Mouse (Mus musculus) kidney, embryonic 14.5 days (tissue): ENCODE results near the gene Msln. TPM values are rescaled to one million over a fixed set of nuclear protein-coding genes. Genes with fewer than 3 reads are reported as not detected.
A peak's percentile ranks its signal among the peaks of the same experiment; 100 is the strongest.

ENCODE experiments used
- ATAC-seq: fragments of 200-750 bp; cut with Nextera tagmentation; 2 replicates; pipeline ENCODE4 v1.8.0; 2017; ENCODE audit warnings: moderate number of reproducible peaks, mild to moderate bottlenecking, moderate TSS enrichment, moderate library complexity; ENCODE audit not compliant: low FRiP score, low TSS enrichment
- H3K27ac ChIP-seq: fragments of 300-500 bp; sonication (generic); 2 replicates; pipeline ENCODE4 v1.5.1; 2014; ENCODE audit warnings: low read depth, mild to moderate bottlenecking, low read length, moderate library complexity, mixed read lengths
- H3K27me3 ChIP-seq: fragments of 300-500 bp; sonication (generic); 2 replicates; pipeline ENCODE4 v1.6.1; 2014; ENCODE audit warnings: mild to moderate bottlenecking, low read length; ENCODE audit not compliant: control insufficient read depth, insufficient read depth
- H3K36me3 ChIP-seq: fragments of 300-500 bp; sonication (generic); 2 replicates; pipeline ENCODE4 v1.6.1; 2014; ENCODE audit warnings: low read length, mixed read lengths; ENCODE audit not compliant: control insufficient read depth, insufficient read depth
- H3K4me1 ChIP-seq: fragments of 300-500 bp; sonication (generic); 2 replicates; pipeline ENCODE4 v1.6.1; 2014; ENCODE audit warnings: low read length, mixed read lengths; ENCODE audit not compliant: control insufficient read depth, insufficient read depth
- H3K4me2 ChIP-seq: fragments of 300-500 bp; sonication (generic); replicated peaks from 2 replicates; pipeline ENCODE4 v1.6.1; 2014; ENCODE audit warnings: low read depth, mild to moderate bottlenecking, low read length
- H3K4me3 ChIP-seq: fragments of 300-500 bp; sonication (generic); 2 replicates; pipeline ENCODE4 v1.5.1; 2014; ENCODE audit warnings: mild to moderate bottlenecking, low read length
- H3K9ac ChIP-seq: fragments of 300-500 bp; sonication (generic); 2 replicates; pipeline ENCODE4 v1.6.1; 2014; ENCODE audit warnings: low read depth, mild to moderate bottlenecking, low read length, moderate library complexity
- H3K9me3 ChIP-seq: fragments of 300-500 bp; sonication (generic); 2 replicates; pipeline ENCODE4 v1.6.1; 2016; ENCODE audit warnings: low read length; ENCODE audit not compliant: control insufficient read depth
- WGBS: fragments of 180-500 bp; shearing (Covaris S2); extraction: QIAGEN DNeasy Blood & Tissue Kit; methylation state at CpG from one replicate; pipeline ENCODE4 v1.1.7; 2014; 5-methylcytosine and 5-hydroxymethylcytosine counted together
- polyA plus RNA-seq: library from polyadenylated mRNA; unstranded; fragments of >200 nt; fragmentation: Nextera tagmentation; extraction: Ambion mirVana; gene quantifications from 2 replicates; pipeline ENCODE4 v1.2.1, GENCODE M21; 2014

Gene Msln
- polyA plus RNA-seq, 1 experiment from 2014 or later, result 3.3 TPM

DNA sequence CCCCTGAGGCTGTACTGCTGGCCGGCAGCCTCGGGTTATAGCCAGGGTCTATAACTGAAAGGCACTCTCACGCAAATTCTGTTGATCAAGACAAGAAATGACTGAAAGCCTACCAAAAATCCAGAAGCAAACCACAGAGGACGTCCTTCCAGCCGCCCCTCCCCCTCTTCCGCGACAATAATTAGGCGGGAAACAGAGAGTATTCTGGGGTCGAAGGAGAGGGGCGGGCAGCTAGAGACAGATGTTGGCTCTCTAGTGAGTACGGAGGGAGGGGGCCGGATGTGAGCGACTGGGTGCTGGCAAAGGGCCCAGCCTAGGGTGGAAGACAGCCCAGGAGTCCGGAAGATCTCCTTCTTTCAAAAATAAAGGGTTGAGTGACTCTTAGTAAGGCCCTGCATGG, 38.4 kb upstream of the Msln start, which contains the start of gene Fam173a:
TSS of gene Fam173a (minus strand) at position 287 of the 400 bp plus-strand sequence.
- peaks cover 50% of the 10 kb centered on the region for H3K4me1 ChIP-seq

DNA sequence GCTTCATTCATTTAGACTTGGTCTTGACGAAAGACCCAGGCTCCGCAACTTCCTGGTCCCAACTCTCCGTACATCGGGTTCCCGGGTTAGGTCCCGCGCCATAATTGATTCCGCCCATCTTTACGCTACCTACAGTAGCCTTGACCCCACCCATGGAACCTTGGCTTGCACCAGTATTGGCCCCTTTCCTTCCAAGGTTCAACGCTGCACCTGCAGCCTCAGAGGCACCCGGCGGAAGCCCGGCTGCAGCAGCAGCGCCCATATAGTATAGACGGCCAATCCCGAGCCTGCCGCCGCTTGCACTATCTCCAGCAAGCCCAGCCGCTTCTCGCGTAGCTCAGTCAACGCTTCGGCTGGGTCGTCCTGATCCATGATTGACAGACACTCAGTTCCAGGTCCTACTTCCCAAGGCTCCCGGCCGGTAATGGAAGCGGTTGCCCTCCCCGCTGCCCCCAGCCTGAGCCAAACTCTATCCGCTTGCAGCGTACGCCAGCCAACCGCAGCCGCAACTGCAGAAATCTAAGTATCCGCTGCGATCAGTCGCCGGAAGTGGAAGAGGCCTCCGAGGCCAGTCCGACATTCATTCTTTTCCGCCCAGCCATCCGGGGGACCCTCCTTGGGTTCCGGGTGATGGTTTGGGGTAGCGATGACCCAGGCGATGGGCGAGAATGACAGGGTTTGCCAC, 37.8 kb upstream of the Msln start:
- WGBS, result under 1% methylated on average over 45 of the region's 45 CpGs
- H3K4me1 ChIP-seq, result peaks cover 50% of the 10 kb centered on the region
- H3K27ac ChIP-seq, result peak overlapping the region; percentile 99
- peak; percentile 28 for ATAC-seq
- peaks cover 23% of the 10 kb centered on the region for H3K36me3 ChIP-seq
- H3K9ac ChIP-seq, result peak overlapping the region; percentile 82
- H3K27me3 ChIP-seq, result no peaks in the 10 kb centered on the region
- H3K4me3 ChIP-seq, result peak overlapping the region; percentile 89
- H3K9me3 ChIP-seq, result no peaks in the 10 kb centered on the region
- peak overlapping the region; percentile 92 for H3K4me2 ChIP-seq

More for the DNA sequence above, 38.4 kb upstream of the Msln start, which contains the start of gene Fam173a:
- Histone ChIP-seq H3K36me3 (peaks cover 21% of the 10 kb centered on the region), H3K4me2 (peak within 1 kb of the TSS; percentile 92), H3K27ac (peak within 1 kb of the TSS; percentile 99), H3K9me3 (no peaks in the 10 kb centered on the region), H3K9ac (peak within 1 kb of the TSS; percentile 82), H3K27me3 (no peaks in the 10 kb centered on the region), H3K4me3 (peak within 1 kb of the TSS; percentile 89)
- ATAC-seq, result peak; percentile 63
- WGBS, result under 1% methylated on average over 14 of the region's 14 CpGs

DNA sequence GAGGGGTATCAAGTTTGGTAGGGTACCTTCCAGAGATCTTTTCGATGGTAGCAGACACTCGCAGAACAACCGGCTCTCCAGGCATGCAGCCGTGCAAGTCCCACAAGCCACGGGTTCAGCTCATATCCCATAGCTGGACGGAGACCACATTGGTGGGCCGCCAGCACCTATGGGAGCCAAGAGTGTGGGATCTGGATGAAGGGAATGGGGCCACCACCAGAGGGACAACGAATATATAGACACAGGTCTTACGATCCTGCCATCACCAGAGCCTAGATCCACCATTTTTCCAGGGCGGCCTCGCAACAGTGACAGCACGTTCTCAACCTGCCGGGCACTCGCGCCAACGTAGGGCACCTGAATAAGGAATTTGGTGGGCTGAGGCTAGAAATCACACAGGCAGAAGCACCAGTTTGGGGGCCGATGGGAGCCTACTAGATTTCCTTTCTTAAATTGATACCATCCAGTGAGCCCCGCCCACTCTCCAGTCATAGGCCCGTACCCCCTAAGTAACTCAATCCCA, 37.2 kb upstream of the Msln start:
- Histone ChIP-seq H3K4me2 (peak overlapping the region; percentile 92), H3K36me3 (peaks cover 23% of the 10 kb centered on the region), H3K4me3 (peak overlapping the region; percentile 89), H3K4me1 (peaks cover 49% of the 10 kb centered on the region), H3K27ac (peak overlapping the region; percentile 99; the same call in 1 of the 2 replicates), H3K27me3 (no peaks in the 10 kb centered on the region), H3K9ac (peak overlapping the region; percentile 82), H3K9me3 (no peaks in the 10 kb centered on the region)
- ATAC-seq, result peak; percentile 26; the same call in 1 of the 2 replicates
- 30% methylated on average over 19 of the region's 19 CpGs for WGBS

DNA sequence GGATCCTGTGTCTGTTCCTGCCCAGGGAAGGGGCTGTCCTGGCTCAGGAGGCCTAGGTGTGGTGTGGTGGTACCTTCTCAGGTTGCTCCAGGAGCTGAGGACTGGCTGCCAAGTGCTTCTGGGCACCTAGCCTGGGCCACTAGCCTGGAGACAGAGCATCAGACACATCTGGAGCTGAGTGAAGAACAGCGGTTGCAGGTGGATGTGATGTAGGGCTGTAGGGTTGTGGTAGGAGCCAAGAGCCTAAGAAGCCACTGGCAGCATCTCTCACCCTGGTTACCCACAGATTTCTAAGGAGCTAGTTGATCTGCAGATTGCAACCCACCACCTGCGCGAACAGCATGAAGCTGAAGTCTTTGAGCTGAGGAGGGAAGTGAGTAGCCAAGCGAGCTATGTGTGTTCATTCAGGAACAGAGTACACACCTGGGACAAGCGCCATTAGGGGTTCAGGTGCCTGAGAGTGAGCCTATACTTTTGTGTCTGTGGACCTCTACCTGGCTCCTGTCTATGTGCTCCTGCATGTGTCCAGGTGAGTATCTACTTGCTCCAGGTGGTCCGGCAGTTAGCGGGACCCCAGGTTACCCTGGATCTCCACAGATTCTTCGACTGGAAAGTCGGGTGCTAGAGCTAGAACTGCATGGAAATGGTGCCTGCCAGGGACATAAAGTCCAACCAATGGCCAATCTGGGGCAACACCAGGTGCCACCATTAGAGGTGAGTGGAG, 32.8 kb upstream of the Msln start:
- 92% methylated on average over 9 of the region's 9 CpGs for WGBS
- H3K9ac ChIP-seq, result no peak overlapping the region
- H3K36me3 ChIP-seq, result peaks cover 39% of the 10 kb centered on the region

DNA sequence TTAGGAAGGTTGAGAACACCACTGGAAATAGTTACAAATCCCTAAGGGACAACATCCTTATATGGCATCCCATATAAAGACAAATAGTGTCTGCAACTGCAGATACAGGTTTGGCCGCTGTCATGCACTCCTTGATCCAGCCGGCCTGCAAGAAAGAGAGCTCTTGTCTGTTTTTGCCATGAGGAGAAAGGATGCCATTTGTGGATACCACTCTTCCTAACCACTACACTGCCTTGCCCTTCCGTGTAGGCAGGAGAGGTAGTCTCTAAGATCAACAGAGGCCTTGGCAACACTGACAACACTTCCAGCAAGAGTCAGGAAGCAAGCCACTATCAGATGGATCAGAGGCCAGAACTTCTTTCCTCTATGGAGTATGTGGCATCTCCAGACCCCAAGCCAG, 32.1 kb upstream of the Msln start, which contains the start of gene Ccdc78:
TSS of gene Ccdc78 (plus strand) at position 301 of the 400 bp plus-strand sequence.
- H3K4me1 ChIP-seq, result peaks cover 19% of the 10 kb centered on the region
- WGBS, result 90% methylated on average over 3 of the region's 3 CpGs
- peak within 1 kb of the TSS; percentile 65; the same call in 1 of the 2 replicates for H3K9ac ChIP-seq
- ATAC-seq, result no peak
- H3K4me2 ChIP-seq, result peak within 1 kb of the TSS; percentile 57
- H3K36me3 ChIP-seq, result peaks cover 45% of the 10 kb centered on the region
- H3K4me3 ChIP-seq, result peak within 1 kb of the TSS; percentile 58
- H3K9me3 ChIP-seq, result no peaks in the 10 kb centered on the region
- H3K27ac ChIP-seq, result peak within 1 kb of the TSS; percentile 65; the same call in 1 of the 2 replicates
- H3K27me3 ChIP-seq, result no peaks in the 10 kb centered on the region

More for the DNA sequence above, 32.8 kb upstream of the Msln start:
- Histone ChIP-seq H3K9me3 (no peaks in the 10 kb centered on the region), H3K27ac (no peak overlapping the region), H3K4me3 (no peak overlapping the region), H3K4me2 (no peak overlapping the region), H3K4me1 (peaks cover 22% of the 10 kb centered on the region), H3K27me3 (no peaks in the 10 kb centered on the region)
- ATAC-seq, result no peak

DNA sequence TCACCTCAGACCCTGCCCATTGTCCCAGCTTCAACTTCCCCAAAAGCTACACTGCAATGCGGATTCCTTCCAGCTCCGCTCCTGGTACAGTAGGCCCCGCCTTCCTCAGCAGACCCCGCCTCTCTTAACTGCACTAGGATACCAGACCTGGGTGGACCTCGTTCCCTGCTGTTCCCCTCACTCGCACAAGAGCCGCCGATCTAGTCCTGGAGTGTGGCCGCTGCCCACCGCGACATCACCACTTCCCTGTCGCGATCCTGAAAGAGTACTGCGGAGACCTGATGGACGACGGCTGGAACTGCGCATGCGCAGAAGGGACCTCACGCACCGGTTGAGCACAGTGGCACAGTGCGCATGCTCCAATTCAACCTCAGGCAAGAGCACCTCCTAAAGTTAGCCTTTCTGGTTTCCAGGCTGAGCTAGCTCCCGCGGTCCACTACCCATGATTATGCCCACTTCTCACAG, 31.1 kb upstream of the Msln start, which contains the start of gene Haghl:
TSS of gene Haghl (minus strand) at position 393 of the 465 bp plus-strand sequence.
- H3K27me3 ChIP-seq, result no peaks in the 10 kb centered on the region
- under 1% methylated on average over 23 of the region's 23 CpGs for WGBS
- H3K4me2 ChIP-seq, result peak within 1 kb of the TSS; percentile 57
- H3K4me1 ChIP-seq, result peaks cover 12% of the 10 kb centered on the region
- peak within 1 kb of the TSS; percentile 58 for H3K4me3 ChIP-seq
- peak within 1 kb of the TSS; percentile 65 for H3K9ac ChIP-seq
- peak; percentile 89 for ATAC-seq
- H3K9me3 ChIP-seq, result no peaks in the 10 kb centered on the region
- peak within 1 kb of the TSS; percentile 65; the same call in 1 of the 2 replicates for H3K27ac ChIP-seq
- H3K36me3 ChIP-seq, result peaks cover 52% of the 10 kb centered on the region

DNA sequence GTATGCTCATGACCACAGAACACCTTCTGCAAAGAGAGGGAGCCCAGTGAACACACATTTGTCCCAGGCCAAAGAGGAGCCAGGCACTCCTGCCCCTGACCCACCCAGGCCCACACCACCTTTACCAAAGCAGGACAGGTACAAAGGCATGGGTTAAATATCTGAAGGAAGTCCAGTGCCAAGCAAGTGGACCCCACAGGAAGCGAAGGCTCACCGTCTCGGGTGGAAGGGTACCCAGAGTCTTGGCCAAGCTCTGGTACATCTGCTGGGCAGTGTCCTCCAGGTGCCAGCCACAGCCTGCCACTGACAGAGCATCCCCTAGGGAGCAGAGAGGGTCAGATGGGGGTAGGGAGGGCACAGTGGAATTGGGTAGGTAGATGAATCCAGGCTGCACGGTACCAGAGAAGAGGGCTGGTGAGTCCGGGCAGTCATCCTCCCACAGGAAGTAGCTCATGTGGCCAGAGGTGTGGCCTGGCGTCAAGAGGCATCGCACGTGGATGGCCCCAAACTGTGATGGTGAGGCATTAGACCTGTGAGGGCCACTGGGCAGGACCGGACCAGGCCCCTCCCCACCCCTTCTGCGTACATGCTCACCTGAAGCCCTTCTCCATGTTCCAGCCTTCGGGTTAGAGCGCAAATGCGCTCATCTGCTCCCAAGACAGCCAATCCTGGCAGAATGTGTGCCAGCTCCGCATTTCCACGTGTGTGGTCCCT, 29.8 kb upstream of the Msln start:
- H3K9ac ChIP-seq, result peak overlapping the region; percentile 65; the same call in 1 of the 2 replicates
- peaks cover 47% of the 10 kb centered on the region for H3K36me3 ChIP-seq
- H3K4me3 ChIP-seq, result peak overlapping the region; percentile 58
- H3K27me3 ChIP-seq, result no peaks in the 10 kb centered on the region
- peaks cover 12% of the 10 kb centered on the region for H3K4me1 ChIP-seq
- no peaks in the 10 kb centered on the region for H3K9me3 ChIP-seq
- ATAC-seq, result 0 out of 2 replicates have a peak, but pooled peaks have one; percentile 10
- H3K4me2 ChIP-seq, result peak overlapping the region; percentile 57
- WGBS, result 75% methylated on average over 15 of the region's 15 CpGs
- H3K27ac ChIP-seq, result no peak overlapping the region

DNA sequence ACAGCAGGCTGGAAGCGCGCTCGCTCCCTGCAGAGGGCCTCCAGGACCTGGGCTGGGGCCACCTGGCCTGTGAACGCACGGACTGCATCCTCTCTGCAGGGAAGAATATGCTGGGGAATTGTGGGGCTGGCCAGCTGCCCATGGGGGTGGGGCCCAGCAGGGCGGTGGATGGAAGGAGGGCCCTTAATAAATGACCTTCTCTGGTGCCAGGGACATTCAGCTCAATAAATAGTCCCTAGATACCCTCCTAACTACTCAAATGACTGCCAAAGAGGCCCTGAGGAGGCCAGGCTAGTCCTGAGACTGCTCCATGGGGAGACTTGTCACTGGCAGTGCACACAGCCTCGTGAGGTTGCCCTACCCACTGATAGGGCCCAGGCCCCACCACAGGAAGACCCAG, 28.9 kb upstream of the Msln start:
- ATAC-seq, result no peak
- peaks cover 12% of the 10 kb centered on the region for H3K4me1 ChIP-seq
- no peak overlapping the region for H3K4me2 ChIP-seq
- H3K36me3 ChIP-seq, result peaks cover 52% of the 10 kb centered on the region
- no peaks in the 10 kb centered on the region for H3K9me3 ChIP-seq
- H3K9ac ChIP-seq, result no peak overlapping the region
- H3K4me3 ChIP-seq, result no peak overlapping the region
- H3K27me3 ChIP-seq, result no peaks in the 10 kb centered on the region
- 93% methylated on average over 7 of the region's 7 CpGs for WGBS
- no peak overlapping the region for H3K27ac ChIP-seq
